Mouse (Mus musculus): ENCODE data around the gene Cog6. TPM values are rescaled to one million over a fixed set of nuclear protein-coding genes. Genes with fewer than 3 reads are reported as not detected.
"Not testable (repeated sequence)": the region's sequence is repeated elsewhere in the genome, so short reads cannot be mapped to it uniquely, and the experiment has no call there.

The Cog6 gene
- total RNA-seq, 4 experiments from 2014 or later = 49.4 to 59.3 (median 54.4) TPM

- no peak for DNase-seq (ENCODE audit: low spot score)
Measured at GRCm38 (mm10) chr3:53032432-53032831, 15.4 kb upstream of the Cog6 start.

GRCm38 (mm10) chr3:53031586-53031985 lies 14.5 kb upstream of the Cog6 start:
- no peak for DNase-seq (ENCODE audit: low spot score)

- DNase-seq (ENCODE audit: low spot score) = peak; percentile 69
Measured at GRCm38 (mm10) chr3:53029046-53029445, 12.0 kb upstream of the Cog6 start.

- DNase-seq (ENCODE audit: low spot score) = no peak
Measured at GRCm38 (mm10) chr3:53027333-53027732, 10.3 kb upstream of the Cog6 start.

- no peak for DNase-seq (ENCODE audit: low spot score)
Measured at GRCm38 (mm10) chr3:53007411-53007810, 9.6 kb downstream of the Cog6 start.

- DNase-seq (ENCODE audit: low spot score) = peak; percentile 28
Measured at GRCm38 (mm10) chr3:53004406-53005114, 12.5 kb downstream of the Cog6 start.

- no peak for DNase-seq (ENCODE audit: low spot score)
Measured at GRCm38 (mm10) chr3:53002076-53002475, 15.0 kb downstream of the Cog6 start.

- DNase-seq (ENCODE audit: low spot score) = no peak
Measured at GRCm38 (mm10) chr3:52999996-53000395, 17.0 kb downstream of the Cog6 start.

- no peak for DNase-seq (ENCODE audit: low spot score)
Measured at GRCm38 (mm10) chr3:52999016-52999744, 17.9 kb downstream of the Cog6 start.

- no peak for DNase-seq (ENCODE audit: low spot score)
Measured at GRCm38 (mm10) chr3:52997381-52997780, 19.7 kb downstream of the Cog6 start.

GRCm38 (mm10) chr3:52996635-52997034 lies 20.4 kb downstream of the Cog6 start:
- no peak for DNase-seq (ENCODE audit: low spot score)

- no peak for DNase-seq (ENCODE audit: low spot score)
Measured at GRCm38 (mm10) chr3:52994666-52995065, 22.4 kb downstream of the Cog6 start.

- no peak for DNase-seq (ENCODE audit: low spot score)
Measured at GRCm38 (mm10) chr3:52993296-52993695, 23.7 kb downstream of the Cog6 start.

- no peak for DNase-seq (ENCODE audit: low spot score)
Measured at GRCm38 (mm10) chr3:52990041-52990737, 26.8 kb downstream of the Cog6 start.

GRCm38 (mm10) chr3:52985508-52985941 lies 31.5 kb downstream of the Cog6 start:
- not testable (repeated sequence) for DNase-seq (ENCODE audit: low spot score)

- DNase-seq (ENCODE audit: low spot score) = peak; percentile 25
Measured at GRCm38 (mm10) chr3:52983772-52984171, 33.3 kb downstream of the Cog6 start.

GRCm38 (mm10) chr3:52982993-52983392 lies 34.0 kb downstream of the Cog6 start:
- no peak for DNase-seq (ENCODE audit: low spot score)

- peak; percentile 72 for DNase-seq (ENCODE audit: low spot score)
Measured at GRCm38 (mm10) chr3:52974674-52975556, 42.1 kb downstream of the Cog6 start.

GRCm38 (mm10) chr3:52972916-52973315 lies 44.1 kb downstream of the Cog6 start:
- DNase-seq (ENCODE audit: low spot score) = no peak

GRCm38 (mm10) chr3:52967046-52967445 lies 50.0 kb downstream of the Cog6 start:
- DNase-seq (ENCODE audit: low spot score) = no peak

- DNase-seq (ENCODE audit: low spot score) = no peak
Measured at GRCm38 (mm10) chr3:52964206-52964605, 52.8 kb downstream of the Cog6 start.
